Mouse (Mus musculus): Measurements from ENCODE around the gene Wdr11.
A peak's percentile ranks its signal among the peaks of the same experiment; 100 is the strongest.

Wdr11 gene

GRCm38 (mm10) chr7:129653791-129654271 is 62.2 kb downstream of the Wdr11 start:
- DNase-seq (ENCODE audit: low spot score) = peak; percentile 40

- DNase-seq (ENCODE audit: low spot score) = no peak
These were observed 63.3 kb downstream of the Wdr11 start for GRCm38 (mm10) chr7:129654923-129655322.

GRCm38 (mm10) chr7:129655604-129656226 is 64.1 kb downstream of the Wdr11 start:
- DNase-seq (ENCODE audit: low spot score) = no peak

- no peak for DNase-seq (ENCODE audit: low spot score)
These were observed 66.2 kb downstream of the Wdr11 start for GRCm38 (mm10) chr7:129657867-129658266.

- no peak for DNase-seq (ENCODE audit: low spot score)
These were observed 68.1 kb downstream of the Wdr11 start for GRCm38 (mm10) chr7:129659755-129660154.

- DNase-seq (ENCODE audit: low spot score) = no peak
These were observed 68.9 kb downstream of the Wdr11 start for GRCm38 (mm10) chr7:129660546-129660945.

- no peak for DNase-seq (ENCODE audit: low spot score)
These were observed 70.6 kb downstream of the Wdr11 start for GRCm38 (mm10) chr7:129662051-129662789.

GRCm38 (mm10) chr7:129663781-129664505 is 72.3 kb downstream of the Wdr11 start:
- DNase-seq (ENCODE audit: low spot score) = no peak

GRCm38 (mm10) chr7:129665411-129665810 is 73.7 kb downstream of the Wdr11 start:
- no peak for DNase-seq (ENCODE audit: low spot score)

- no peak for DNase-seq (ENCODE audit: low spot score)
These were observed 74.3 kb downstream of the Wdr11 start for GRCm38 (mm10) chr7:129665921-129666320.

GRCm38 (mm10) chr7:129666526-129666925 is 74.9 kb downstream of the Wdr11 start:
- DNase-seq (ENCODE audit: low spot score) = no peak

GRCm38 (mm10) chr7:129670280-129670679 is 78.6 kb downstream of the Wdr11 start:
- DNase-seq (ENCODE audit: low spot score) = no peak

GRCm38 (mm10) chr7:129671675-129672651 is 80.3 kb downstream of the Wdr11 start:
- DNase-seq (ENCODE audit: low spot score) = no peak

GRCm38 (mm10) chr7:129673776-129674175 is 82.1 kb downstream of the Wdr11 start:
- DNase-seq (ENCODE audit: low spot score) = no peak

- no peak for DNase-seq (ENCODE audit: low spot score)
These were observed 82.9 kb downstream of the Wdr11 start for GRCm38 (mm10) chr7:129674558-129674957.

GRCm38 (mm10) chr7:129675852-129676251 is 84.2 kb downstream of the Wdr11 start:
- no peak for DNase-seq (ENCODE audit: low spot score)

GRCm38 (mm10) chr7:129677141-129677540 is 85.5 kb downstream of the Wdr11 start:
- DNase-seq (ENCODE audit: low spot score) = no peak

GRCm38 (mm10) chr7:129678431-129678830 is 86.8 kb downstream of the Wdr11 start:
- no peak for DNase-seq (ENCODE audit: low spot score)

- DNase-seq (ENCODE audit: low spot score) = no peak
These were observed 87.3 kb downstream of the Wdr11 start for GRCm38 (mm10) chr7:129678972-129679371.

- DNase-seq (ENCODE audit: low spot score) = no peak
These were observed 89.0 kb downstream of the Wdr11 start for GRCm38 (mm10) chr7:129680534-129681210.

GRCm38 (mm10) chr7:129682525-129682924 is 90.9 kb downstream of the Wdr11 start:
- DNase-seq (ENCODE audit: low spot score) = no peak
